ENCODE assay signal across 17 mouse cellular contexts in genomic region chr6:136053346-136053745, GRCm38 (mm10).
"Had no signal": no experiment of that assay in that cellular context is flagged by ENCODE, and none has a peak within 500 bp of the region (broad histone marks: within the 10 kb centered on the region; RNA-seq: fewer than 3 reads in every experiment).

No protein-coding gene starts in this region.

- H3K4me1 ChIP-seq: intestine, embryonic 15.5 days; limb, embryonic 12.5 days; liver, embryonic 13.5 days; lung, embryonic 15.5 days; neural tube, embryonic 12.5 days; stomach, embryonic 15.5 days had no signal

- ATAC-seq: intestine, embryonic 15.5 days; liver, postnatal 0 days; midbrain, embryonic 13.5 days had no signal

- H3K27me3 ChIP-seq: intestine, embryonic 15.5 days; limb, embryonic 12.5 days; liver, embryonic 13.5 days; lung, embryonic 15.5 days; midbrain, embryonic 13.5 days; neural tube, embryonic 12.5 days; stomach, embryonic 15.5 days had no signal

- H3K9me3 ChIP-seq: intestine, embryonic 15.5 days; limb, embryonic 12.5 days; lung, embryonic 15.5 days; midbrain, embryonic 13.5 days; neural tube, embryonic 12.5 days; stomach, embryonic 15.5 days had no signal

- H3K36me3 ChIP-seq: intestine, embryonic 15.5 days; limb, embryonic 12.5 days; liver, embryonic 13.5 days; lung, embryonic 15.5 days; midbrain, embryonic 13.5 days; neural tube, embryonic 12.5 days; stomach, embryonic 15.5 days had no signal

- H3K4me3 ChIP-seq: intestine, embryonic 15.5 days; left cerebral cortex, adult 2 months; limb, embryonic 12.5 days; liver, embryonic 13.5 days; lung, embryonic 15.5 days; midbrain, embryonic 13.5 days; neural tube, embryonic 12.5 days; stomach, embryonic 15.5 days had no signal

- DNase-seq: kidney, adult 18-20 months; kidney, postnatal 10 days; kidney, postnatal 4 days; liver; liver, embryonic 13.5 days; liver, postnatal 0 days; lung, postnatal 14 days; right cerebral cortex, postnatal 14 days; thymus, adult 2 months; thymus, postnatal 25 days had no signal
